Mouse (Mus musculus) embryo, embryonic 10.5 days (tissue): ENCODE data around the gene Sfn.

Experiments used
- DNase-seq: peaks from one replicate; pipeline ENCODE4 v3.0.0-alpha.2; 2015; ENCODE audit warnings: low spot score

Sfn gene

GRCm38 (mm10) chr4:133577983-133578382 is 24.0 kb downstream of the Sfn start:
- DNase-seq = no peak

GRCm38 (mm10) chr4:133574843-133575202 is 27.1 kb downstream of the Sfn start:
- no peak for DNase-seq

DNA sequence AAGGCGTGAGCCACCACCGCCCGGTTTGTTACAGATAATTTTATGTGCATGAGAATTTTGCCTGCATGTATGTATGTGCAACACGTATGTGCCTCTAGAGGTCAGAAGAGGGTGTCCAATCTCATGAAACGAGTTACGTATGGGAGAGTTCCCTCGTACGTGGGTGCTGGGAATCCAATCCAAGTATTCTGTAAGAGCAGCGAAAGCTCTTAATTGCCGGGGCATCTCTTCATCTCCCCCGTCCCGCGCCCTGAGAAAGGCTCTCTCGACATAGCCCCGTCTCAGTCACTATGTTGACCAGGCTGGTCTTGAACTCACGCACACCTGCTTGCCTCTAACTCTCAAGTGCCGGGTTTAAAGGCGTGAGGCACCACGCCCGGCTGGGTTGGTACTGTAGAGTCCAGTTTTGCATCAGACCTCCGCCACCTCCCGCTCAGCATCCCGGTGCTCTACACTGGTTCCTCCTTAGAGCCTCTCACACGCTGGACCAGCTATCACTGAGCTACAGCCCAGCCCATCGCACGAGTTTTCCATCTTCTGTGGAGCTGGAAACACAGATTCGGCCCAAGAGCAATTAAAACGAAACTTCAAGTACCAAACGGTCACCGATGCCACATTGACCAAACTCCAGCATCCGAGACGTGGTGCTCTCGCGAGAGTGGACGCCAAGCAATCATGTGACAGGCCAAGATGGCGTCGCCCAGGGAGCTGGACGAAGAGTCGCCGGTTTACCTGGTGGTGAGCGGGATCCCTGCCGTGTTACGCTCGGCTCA is 27.7 kb downstream of the Sfn start, which contains the start of gene Gpatch3:
Gene Gpatch3 (plus strand): TSS at position 676 of the 773 bp plus-strand sequence.
- DNase-seq = peak; percentile 97

GRCm38 (mm10) chr4:133570066-133570466 is 31.9 kb downstream of the Sfn start:
- DNase-seq = no peak

DNA sequence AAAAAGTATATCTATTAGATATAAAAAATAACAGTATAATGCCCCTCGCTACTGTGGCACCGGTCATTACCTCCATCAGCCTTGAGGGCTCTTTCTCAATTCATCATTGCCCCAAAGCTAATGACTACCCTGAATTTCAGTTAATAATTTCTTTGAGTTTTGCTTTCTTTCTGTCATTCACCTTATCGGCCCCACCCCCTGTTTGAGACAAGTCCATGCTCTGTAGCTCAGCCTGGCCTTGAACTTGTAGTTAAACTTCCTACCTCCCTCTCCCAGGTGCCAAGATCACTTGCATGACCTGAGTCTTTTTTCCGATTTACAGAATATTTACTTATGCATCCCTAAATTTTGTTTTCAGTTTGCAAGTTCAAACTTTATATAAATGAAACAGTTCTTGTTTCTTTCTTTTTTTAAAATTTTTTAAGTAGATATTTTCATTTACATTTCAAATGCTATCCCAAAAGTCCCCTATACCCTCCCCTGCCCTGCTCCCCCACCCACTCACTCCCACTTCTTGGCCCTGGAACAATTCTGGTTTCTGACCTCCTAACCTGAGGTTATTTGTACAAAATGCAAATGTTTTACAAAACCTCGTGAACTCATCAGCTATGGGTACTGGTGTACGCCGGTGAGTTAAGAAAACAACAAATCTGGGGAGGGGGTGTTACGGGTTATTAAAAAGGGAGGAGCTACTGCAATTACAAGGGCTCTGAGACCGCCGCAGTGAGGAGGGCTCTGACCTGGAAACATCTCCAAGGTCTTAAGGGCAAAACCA is 32.5 kb downstream of the Sfn start:
- no peak for DNase-seq

DNA sequence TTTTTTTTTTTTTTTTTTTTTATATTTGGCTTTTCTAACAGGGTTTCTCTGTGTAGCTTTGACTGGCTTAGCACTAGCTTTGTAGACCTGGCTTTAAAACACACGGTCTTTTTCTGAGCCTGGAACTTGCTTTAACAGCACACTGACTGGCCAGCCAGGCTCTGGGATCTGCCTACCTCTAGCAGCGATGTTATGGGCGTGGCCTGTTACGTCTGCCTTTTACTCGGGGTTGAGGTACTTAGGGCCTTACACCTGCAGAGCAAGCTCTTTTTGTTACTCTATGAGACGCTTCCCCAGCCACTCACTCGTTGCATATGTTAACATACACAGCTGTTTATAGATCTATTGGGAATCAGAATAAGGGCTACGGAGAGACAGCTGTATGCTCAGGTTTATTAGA is 34.7 kb downstream of the Sfn start:
- DNase-seq = no peak

DNA sequence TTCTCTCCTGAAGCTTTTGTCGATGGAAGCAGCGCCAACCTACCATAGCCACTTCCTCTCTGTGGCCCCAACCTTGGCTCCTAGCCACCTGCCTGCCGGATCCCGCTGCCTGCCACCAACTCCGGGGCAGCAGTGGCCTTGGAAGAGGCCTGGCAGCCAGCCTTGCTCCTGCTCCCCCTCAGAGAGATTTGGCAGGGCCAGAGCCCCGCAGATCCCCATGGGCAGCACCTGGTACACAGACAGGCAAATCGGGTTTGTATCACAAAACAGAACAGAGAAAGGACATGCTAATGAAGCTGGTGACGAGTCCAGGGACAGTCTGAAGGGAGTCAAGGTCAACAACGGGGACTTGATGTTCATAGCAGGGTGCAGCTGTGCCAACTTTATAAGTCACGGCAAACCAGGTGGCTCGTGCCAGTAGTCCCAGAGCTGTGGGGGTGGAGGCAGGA is 38.8 kb downstream of the Sfn start:
- no peak for DNase-seq

DNA sequence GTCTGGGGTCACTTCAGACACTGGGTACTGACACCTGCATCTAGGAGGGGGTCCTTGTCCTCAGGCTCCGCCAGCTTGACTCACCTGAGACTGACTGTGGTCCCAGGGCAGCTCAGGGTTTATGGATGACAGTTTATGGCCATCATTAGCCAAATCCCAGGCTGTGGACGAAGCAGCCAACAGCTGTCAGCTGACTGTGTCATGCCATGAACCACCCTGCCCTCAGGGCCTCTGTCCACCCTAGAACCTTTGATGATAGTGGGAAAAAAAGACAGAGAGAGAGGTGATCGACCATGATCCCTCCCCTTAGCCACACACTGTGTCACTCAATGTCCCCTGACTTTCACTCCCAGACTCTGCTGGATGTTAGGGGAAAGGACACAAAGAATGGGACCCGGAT is 40.3 kb downstream of the Sfn start:
- no peak for DNase-seq

DNA sequence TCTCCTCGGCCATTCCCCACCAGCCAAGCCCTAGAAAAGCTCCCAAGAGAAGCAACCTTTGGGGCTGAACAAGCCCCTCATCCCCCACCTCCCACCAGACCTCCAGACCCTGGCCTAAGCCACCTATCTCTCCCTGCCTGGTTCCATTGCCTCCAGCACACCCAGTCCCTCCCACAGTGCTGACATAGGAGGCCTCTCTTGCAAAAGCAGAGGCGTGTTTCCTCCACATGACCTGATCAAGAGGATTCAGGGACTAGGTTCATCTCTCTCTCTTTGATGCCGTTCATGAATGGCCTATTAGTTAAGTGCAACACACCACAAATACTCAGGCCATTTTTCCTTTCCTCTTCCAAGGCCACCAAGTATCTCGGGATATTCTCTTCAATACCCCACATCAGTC is 42.1 kb downstream of the Sfn start:
- no peak for DNase-seq

- DNase-seq = peak; percentile 51
Measured at GRCm38 (mm10) chr4:133557041-133557717, 44.8 kb downstream of the Sfn start.

DNA sequence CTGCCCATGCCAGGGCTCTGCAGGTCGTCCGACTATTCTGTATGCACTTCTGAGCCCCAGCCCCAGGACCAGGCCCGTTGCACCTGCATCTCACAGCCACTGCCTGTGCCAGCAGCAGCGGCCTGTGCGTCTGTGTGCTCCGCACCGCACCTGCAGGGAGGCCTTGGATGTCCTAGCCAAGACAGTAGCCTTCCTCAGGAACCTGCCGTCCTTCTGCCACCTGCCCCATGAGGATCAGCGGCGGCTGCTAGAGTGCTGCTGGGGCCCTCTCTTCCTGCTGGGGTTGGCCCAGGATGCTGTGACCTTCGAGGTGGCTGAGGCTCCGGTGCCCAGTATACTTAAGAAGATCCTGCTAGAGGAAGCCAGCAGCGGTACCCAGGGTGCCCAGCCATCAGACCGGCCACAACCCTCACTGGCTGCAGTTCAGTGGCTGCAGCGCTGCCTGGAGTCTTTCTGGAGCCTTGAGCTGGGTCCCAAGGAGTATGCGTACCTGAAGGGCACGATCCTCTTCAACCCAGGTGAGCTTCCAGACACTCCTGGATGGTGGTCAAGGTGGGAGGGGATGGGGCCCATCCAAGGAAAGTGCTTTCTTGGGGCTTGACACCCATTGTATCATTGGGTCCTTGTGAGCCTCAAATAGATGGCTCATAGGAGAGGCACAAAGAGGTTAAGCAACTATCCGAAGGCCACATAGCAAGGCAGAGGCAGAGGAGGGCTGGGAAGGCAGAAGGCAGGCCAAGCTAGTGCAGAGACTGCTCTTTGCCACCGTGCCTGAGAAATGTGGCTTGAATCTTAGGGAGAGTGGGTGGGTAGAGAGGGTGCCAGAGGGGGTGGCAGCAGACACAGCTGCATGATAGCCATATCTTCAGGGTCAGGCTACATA is 48.3 kb downstream of the Sfn start:
- DNase-seq = no peak

DNA sequence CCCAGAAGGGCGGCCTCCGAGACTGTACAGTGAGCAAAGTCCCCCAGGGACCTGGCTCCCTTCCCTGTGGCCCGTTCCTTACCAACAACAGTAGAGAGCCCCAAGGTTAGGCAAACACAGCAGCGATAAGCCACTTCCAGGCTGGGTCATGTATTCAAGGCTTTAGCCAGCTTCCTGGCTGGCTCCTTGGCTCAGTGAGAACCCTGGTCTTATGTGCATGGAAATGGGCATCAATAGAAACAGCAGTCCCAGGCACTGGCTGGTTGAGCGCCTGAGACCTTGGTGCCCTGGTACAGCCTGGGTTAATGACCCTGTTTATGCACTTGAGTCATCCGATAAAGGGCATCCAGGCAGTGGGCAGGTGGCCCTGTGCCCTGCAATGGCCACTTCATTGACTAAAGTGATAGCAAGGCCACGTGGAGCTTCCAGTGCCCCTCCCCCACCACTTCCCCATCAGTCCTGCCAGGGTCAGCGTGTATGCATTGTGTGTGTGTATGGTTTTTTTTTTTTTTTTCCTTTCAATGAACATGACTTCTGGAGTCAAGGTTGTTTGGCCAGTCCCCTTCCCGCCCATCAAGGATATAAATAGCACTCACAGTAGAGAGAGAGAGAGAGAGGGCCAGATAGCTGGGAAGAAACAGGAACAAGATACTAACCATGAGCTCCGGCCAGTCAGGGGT is 49.1 kb downstream of the Sfn start, which contains the start of gene Nr0b2:
Gene Nr0b2 (plus strand): TSS at position 609 of the 680 bp plus-strand sequence.
- DNase-seq = no peak

GRCm38 (mm10) chr4:133552029-133552428 is 49.9 kb downstream of the Sfn start:
- DNase-seq = no peak
